Mouse (Mus musculus) embryo, embryonic 11 days (tissue): ENCODE measurements around the gene Poldip2.
A peak's percentile ranks its signal among the peaks of the same experiment; 100 is the strongest.

Source experiments
- DNase-seq: peaks from one replicate; pipeline ENCODE4 v3.0.0-alpha.2; 2015

Poldip2 gene

DNA sequence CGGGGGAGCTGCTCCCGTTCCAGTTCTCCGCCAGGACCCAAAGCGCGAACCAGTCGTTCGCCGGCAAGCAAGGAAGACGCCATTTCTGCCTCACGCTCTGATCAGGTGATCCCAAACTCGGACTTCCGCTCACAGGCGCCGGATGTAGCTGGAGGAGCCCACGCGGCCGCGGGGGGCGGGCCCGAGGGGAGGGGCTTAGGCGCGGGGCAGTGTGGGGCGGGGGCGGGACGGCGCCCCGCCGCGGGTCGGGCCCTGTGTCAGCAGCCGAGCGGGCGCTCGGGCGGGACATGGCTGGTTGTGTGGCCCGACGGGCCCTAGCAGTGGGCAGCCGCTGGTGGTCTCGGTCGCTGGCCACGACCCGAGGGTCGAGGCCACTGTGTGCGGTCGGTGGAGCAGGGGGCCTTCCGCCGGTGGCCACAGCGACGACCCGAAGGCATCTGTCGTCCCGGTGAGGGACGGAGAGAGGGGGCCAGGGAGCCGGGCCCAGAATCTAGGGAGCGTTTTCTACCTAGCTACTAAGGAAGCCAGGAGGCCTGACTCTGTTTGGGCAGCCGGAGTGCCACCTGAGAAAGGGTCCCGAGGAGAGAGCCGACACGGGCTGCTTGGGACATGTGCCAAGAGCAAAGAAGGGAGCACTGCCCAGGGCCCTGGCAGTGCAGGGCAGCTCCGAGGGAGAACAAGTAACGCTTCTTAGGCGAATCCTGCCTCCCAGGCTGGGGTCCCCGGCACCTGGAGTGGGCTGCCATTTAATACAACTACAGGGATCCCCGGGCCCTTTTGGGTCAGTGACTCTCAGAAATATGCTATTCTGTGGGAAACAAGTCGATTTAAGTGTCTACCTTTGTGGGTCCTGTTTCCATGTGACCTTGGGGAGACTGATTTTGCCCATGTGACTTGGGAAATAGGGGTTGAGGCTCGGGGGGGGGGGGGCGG lies at the start of gene Poldip2, which contains the start of gene Tmem199:
TSS of gene Poldip2 (plus strand) at position 169 of the 933 bp plus-strand sequence.
TSS of gene Tmem199 (minus strand) at position 148 of the 933 bp plus-strand sequence.
- peak; percentile 97 for DNase-seq

DNA sequence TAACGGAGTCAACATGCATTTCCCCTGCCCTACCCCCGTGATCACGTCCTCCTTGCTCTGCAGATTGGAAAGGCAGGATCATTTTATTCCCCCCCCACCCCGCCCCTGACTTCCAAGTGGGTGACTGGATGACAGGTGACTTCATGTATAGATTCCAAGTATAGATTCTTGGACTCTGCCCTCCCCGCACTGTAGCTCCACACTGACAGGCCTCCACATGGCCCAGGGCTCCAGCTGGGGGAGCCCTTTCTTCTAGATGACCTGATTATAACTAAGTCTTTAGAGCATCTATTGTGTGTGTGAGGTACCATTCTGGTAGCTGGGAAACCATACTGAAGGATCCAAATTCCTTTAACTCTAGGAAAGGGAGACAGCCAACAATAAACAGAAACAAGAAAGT lies 49.3 kb upstream of the Poldip2 start:
- no peak for DNase-seq

DNA sequence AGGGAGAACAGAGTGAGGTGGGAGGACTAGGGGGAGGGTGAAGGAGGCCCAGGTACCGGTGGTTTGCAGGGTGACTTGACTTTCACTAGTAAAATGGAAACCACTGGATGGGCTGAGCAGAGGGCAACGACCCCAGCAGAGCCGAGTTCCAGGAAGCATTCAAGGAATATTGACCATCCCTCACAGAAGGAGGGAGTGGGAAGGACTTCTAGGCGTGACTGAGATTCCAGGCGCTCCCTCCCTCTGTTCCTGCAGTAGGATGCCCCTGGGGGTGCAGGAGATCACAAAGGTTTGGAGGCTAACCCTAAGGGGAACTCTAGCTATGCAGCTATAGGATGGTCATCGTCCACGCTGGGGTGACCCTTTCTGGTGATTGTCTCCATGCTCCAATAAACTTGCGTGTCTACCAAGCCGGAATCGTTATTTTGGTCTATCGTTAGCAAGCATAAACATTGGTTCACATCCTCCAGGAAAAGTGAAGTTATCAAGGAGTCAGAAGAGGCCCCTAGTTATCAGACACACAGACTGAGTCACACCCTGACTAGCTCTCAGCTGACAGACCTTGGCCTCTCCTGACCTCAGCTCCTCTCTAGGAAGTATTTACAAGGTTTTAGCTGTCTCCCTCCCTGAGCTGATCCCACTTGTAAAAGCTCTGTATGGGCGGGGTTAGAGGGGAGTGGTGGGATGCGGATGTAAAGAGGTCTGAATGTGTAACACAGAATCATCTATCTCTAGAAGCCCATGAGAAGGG lies 48.5 kb upstream of the Poldip2 start:
- peak; percentile 12 for DNase-seq

DNA sequence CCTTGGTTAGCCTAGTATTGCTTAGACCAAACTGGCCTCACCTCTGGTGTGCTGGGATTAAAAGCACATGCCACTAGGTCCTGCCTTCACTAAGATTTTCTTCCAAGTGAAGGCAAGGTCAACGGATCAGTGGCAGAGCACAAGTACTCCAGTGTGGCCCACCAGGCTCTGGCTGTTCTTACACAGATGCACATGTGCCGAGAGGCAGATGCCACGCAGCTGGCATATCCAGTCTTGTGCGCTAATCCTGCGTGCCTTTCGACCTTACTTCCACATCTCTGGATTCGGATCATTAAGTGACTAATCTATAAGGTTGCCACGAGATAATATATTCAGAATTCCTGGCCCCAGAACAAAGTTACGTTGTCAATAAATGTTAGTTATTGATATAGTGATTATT lies 46.9 kb upstream of the Poldip2 start:
- peak; percentile 32 for DNase-seq

DNA sequence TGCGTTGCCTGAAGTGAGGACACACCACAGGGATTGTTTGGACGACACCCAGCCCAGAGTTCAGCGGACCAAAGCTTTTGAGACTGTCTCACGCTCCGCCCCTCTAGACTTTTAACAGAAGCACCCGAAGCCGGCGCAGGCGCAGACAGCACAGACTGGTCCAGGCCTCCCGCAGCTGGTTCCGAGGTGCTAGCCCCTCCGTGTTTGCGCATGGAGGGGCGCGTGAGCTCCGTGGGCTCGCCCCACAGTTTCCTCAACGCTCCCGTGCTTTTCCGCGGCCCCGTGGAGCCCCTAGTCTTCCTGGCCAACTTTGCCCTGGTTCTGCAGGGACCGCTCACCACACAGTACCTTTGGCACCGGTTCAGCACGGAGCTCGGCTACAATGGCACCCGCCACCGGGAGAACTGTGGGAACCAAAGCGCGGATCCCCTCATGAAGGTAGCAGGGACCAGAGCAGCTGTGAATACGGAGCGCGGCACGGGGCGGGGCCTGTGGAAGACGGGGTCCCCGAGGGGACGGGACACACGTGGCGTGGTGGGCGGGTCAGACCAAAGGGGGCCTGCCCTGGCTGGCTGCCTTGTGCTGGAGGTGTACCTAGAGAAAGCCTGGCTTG lies 46.3 kb upstream of the Poldip2 start, which contains the start of gene Slc46a1:
TSS of gene Slc46a1 (plus strand) at position 130 of the 613 bp plus-strand sequence.
- DNase-seq: peak; percentile 94

DNA sequence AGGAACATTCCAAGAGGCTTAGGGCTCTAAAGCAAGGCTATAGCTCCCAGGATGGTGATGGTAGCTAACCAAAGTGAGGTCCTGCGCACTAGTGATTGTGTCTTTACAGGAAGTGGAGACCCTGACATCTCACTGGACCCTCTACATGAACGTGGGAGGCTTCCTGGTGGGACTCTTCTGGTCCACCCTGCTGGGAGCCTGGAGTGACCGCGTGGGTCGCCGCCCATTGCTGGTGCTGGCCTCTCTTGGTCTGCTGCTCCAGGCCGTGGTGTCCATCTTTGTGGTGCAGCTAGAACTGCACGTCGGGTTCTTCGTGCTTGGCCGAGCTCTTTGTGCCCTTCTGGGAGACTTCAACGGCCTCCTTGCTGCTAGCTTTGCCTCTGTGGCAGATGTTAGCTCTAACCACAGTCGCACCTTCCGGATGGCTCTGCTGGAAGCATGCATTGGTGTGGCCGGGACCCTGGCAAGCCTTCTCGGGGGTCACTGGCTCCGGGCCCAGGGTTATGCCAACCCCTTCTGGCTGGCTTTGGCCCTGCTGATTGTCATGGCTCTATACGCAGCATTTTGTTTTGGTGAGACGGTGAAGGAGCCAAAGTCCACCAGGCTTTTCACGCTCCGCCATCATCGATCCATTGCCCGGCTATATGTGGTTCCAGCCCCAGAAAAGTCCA lies 45.6 kb upstream of the Poldip2 start:
- no peak for DNase-seq

DNA sequence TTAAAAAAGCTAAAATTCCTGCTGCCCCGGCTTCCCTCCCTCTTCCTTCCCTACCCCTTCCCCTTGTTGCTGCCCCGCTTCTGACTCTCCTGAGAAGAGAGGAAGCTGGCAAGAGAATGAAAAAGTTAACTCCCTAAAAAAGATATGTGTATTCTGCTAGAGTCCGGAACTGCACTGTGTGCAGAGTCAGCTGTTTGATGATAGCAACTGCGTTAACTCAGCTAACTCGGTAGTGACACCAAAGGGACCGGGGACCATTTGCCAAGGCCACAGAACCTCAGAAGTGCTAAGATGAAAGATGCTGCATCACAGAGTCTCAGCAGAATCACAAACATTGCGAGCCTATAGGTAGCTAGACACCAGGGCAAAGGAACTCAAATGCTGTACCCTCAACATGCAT lies 44.5 kb upstream of the Poldip2 start:
- DNase-seq: no peak

DNA sequence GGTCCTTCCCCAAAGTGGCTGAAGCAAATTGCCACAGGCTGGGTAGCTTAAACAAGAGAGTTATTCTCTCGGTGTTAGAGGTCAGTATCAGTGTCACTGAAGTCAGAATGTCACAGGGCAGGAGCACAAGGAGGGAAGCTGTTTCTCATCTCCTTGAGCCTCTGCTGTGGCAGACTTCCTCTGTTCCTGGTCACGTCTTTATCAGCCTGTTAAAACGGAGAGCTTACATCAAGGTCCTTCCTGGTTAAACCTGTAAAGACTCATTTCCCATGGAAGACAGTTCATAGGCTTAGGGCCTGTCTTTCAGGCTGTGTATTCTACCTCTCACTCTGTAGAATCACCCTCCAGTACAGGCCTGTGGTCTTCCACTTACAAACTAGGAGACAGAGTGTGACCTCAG lies 44.1 kb upstream of the Poldip2 start:
- DNase-seq: no peak

DNA sequence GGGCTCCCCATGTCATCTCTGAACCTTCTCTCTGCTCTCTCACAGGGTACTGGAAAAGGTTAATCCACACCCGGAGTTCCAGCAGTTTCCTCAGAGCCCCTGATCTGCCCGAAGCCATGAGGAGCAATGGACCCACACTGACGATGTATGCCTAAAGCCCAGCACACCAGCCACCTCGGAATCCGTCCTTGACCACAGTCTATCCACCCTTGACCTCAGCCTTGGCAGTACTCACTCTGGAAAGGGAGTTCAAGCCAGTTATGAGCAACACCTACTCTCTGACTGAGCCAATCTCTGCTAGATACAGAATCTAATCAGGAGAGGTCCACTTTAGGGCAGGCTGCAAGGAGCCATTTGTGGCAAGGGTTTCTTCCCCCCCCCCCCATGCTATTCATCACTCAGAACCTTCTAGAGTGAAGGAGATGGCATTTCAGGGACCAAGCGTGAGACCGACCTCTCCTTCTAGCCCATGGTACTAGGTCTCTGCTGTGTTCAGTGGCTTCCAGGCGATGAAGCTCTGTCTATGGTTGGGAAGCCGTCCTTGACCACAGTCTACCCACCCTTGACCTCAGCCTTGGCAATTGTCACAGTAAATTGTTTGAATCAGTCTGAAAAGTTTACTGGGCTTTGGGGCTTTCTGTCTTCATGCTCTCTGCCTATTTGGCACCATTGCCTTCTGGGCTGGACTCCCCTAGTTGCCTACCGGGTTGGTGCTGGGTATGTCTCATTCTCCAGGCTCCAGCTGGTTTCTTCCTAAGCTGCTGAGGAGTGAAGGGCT lies 40.5 kb upstream of the Poldip2 start:
- no peak for DNase-seq

DNA sequence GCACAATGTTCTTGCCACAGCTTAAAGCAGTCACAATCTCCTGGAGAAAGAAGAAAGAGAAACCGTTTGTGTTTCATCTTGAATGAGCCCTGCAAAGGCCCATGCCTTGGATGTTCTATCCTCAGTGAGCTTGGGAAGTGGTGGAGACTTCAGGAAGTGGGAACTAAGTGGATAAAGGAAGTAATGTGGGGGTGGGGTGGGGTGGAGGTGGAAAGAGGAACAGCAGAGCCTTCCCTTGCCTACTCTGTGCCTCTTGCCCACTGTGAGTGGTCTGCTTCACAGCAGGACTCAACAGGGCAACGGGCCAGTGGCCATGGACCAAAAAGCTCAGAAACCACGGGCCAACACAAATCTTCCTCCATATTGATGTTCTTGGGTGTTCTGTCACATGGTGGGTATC lies 36.7 kb upstream of the Poldip2 start:
- DNase-seq: no peak

DNA sequence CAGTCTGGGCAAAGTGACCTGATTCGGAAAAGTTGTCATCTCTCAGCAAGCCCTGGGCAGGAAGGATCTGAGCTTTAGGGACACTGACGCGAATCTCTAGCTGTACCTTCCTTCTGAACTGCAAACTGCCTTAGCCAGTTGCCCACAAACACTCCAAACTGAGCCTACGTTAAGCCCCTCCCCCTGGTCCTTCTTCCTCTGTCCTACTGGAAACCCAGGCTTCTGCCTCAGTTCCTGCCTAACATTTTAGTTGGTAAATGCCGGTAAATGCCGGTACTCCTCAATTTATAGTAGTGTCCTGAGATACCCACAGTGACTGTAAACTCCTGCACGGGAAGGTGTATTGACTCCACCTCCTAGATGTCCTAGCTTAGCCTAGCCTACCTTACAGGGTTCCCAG lies 28.4 kb upstream of the Poldip2 start:
- no peak for DNase-seq

DNA sequence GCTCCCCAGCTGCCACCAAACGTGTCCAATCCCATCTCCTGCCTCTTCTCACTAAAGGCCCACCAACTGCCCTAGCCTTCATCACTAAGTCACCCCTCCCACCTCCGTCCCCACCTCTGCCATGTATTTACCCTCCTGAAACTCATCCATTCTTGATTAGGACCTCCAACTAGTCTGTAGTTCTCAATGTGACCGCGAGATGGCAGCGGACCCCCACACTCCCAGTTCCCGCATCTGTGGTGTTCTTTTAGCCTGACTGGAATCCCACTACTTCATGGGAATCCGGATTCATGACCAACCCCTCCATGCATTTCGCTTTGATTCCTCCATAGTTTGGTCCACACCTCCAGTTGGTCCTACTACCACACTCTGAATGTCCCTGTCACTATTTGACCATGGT lies 23.8 kb upstream of the Poldip2 start:
- DNase-seq: peak; percentile 79

DNA sequence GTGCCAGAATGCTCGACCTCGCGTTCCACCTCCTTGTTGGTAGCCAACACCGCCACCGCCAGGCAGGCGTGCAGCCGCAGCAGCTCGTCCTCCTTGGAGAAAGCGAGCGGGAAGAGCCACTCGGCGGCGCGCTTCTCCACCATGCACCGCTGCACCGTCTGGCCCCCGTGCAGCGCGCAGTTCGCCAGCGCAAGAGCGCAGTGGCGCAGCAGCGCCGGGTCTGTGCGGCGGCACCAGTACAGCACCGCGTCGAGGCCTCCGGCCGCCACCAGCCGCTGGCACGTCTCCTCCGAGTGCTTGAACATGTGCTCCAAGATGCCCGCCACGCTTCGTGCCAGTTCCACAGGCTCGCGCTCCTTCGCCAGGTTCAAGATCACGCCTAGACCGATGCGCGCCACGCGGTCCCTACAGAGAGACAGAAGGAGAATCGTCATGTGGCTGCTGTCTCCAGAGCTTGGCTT lies 21.2 kb upstream of the Poldip2 start:
- DNase-seq: peak; percentile 84

DNA sequence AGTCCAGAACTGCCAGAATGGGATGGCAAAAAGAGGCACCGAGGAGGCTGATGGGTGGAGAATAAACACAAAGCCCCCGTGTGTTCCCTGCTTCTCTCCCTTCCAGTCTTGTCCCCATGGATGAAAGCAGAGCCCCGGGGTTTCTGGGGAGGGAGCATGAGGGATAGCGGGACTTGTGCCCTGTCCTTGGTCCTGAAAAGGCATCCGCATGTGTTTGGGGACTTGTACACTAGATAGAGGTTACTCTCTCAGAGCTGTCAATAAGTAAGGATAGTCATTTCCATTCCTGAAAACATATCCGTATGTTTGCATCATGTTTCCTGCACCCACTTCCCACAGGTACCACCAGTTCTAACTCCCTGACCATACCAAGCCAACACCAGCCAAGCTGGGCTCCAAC lies 16.1 kb upstream of the Poldip2 start:
- DNase-seq: peak; percentile 75

DNA sequence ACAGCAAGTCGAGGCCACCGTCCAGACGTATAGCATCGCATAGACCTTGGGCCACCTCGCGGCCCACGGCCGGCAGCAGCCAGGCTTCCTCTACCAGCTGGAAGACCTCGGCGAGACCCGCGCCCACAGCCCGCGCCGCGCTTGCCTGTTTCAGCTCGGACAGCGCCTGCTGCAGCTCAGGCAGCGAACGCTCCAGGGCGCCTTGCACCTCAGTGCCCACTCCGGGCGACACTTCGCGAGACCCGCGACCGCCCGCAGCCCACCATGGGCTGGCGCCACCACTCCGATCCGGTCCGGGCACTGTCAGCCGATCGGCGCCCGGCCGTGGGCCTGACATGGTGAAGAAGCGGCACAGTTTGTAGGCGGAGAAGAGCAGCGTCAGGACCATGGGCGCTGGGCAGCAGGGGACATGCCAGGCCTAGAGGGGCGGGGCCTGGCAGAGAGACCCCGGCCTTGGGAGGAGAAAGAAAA lies 14.9 kb upstream of the Poldip2 start:
- DNase-seq: peak; percentile 61

DNA sequence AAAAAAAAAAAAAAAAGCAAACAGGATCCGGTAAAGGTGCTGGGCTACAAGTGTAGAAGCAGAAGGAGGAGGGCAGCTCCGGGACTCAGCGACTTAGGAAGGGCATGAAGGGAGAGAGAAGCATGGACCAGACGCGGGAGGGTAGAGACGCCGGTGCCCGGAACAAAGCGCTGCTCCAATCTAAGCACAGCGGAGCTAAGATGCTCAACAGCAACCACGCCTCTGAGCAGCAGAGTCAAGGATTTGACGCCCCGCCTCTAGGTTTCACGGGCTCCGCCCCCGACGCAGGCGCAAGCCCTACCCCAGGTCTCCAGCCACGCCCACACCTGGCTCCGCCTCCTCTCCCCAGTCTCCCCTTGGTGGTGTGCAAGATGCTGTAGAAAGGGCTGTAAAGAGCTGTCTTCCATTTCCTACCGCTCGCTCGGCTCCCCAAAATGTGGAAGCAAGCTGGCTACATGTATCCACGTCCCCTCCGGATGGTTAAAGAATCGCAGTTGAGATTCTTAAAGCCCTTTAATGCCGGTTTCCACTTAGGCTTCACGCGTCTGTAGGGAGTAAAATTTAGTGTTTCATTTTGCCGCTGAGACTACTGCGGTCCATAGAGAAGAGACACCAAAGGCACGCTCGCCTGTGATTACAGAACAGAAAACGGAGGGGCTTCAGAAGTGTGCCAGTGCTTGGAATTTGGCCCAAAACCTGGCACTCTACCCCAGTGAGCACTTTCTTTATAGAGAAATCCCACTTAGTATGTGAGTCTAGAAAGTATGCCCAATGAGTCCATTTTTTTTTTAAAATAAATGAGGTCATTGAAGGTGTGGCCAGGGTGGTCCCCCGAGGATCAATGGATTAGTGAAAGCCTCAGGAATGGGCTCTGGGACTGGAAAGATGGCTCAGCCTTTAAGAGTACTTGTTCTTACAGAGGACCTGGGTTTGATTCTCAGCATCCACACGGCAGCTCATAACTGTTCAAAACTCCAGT lies 14.2 kb upstream of the Poldip2 start, which contains the start of gene Sarm1:
TSS of gene Sarm1 (minus strand) at position 211 of the 979 bp plus-strand sequence.
- peak; percentile 98 for DNase-seq

DNA sequence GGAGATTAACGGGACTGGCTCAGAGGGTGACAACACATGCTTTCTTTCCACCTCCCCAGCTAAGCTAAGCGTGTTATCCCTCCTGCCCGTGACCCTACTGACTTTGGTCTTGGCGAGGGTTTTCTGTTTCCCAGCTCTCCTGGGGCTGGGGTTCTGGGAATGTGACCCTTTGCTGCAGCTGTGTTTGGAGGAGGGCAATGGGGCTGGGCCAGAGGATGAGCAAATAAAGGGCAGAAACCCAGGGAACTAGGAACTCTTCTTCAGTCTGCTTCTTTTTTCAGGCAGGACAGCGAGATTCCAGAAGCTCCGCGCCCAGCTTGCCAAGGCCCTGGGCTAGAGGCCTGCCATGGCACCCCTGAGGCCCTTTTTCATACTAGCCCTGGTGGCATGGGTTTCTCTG lies 13.0 kb upstream of the Poldip2 start, which contains the start of gene Vtn:
TSS of gene Vtn (plus strand) at position 88 of the 400 bp plus-strand sequence.
- DNase-seq: peak; percentile 17

DNA sequence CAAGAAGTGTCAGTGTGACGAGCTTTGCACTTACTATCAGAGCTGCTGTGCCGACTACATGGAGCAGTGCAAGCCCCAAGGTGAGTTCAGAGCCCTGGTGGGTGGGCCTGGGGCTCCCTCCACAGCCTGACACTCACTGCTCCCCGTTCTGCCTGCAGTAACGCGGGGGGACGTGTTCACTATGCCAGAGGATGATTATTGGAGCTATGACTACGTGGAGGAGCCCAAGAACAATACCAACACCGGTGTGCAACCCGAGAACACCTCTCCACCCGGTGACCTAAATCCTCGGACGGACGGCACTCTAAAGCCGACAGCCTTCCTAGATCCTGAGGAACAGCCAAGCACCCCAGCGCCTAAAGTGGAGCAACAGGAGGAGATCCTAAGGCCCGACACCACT lies 12.4 kb upstream of the Poldip2 start:
- DNase-seq: no peak

DNA sequence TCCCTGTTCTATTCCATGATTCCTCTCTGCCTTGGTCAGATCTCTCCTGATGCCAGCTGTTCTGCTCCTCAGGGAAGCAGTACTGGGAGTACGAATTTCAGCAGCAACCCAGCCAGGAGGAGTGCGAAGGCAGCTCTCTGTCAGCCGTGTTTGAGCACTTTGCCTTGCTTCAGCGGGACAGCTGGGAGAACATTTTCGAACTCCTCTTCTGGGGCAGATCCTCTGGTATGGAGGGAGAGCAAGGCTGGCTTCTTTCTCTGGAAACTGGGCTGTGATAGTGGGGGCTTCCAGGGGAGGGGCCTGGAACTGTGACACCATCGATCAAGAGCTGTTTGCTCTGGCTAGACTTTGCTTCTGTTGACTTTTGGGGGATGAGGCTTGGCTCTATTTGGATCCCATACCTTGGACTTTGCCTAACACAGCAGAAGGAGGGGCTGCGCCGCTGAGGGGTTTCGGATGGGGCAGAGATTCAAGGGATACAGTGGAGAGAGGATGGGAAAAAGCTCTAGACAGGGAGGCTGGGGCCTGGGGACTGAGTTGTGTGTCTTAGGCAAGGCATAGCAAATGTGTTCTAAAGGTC lies 11.3 kb upstream of the Poldip2 start:
- DNase-seq: no peak

DNA sequence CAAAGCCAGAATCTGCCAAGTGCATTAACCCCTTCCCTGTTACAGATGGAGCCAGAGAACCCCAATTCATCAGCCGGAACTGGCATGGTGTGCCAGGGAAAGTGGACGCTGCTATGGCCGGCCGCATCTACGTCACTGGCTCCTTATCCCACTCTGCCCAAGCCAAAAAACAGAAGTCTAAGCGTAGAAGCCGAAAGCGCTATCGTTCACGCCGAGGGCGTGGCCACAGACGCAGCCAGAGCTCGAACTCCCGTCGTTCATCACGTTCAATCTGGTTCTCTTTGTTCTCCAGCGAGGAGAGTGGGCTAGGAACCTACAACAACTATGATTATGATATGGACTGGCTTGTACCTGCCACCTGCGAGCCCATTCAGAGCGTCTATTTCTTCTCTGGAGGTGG lies 10.5 kb upstream of the Poldip2 start:
- no peak for DNase-seq
